Mouse (Mus musculus): ENCODE measurements at regions not wholly inside any gene's neighbourhood (a gene's known extent, or its start where the extent isn't known, plus 50 kb on each side); places are given as distances from the start of the nearest gene placed in this dataset.
A peak's percentile ranks its signal among the peaks of the same experiment; 100 is the strongest.

GRCm38 (mm10) chr14:114485781-114486180, 606.2 kb upstream of the Gpc5 start:
- DNase-seq (ENCODE audit: low read depth, low spot score) = no peak

DNA sequence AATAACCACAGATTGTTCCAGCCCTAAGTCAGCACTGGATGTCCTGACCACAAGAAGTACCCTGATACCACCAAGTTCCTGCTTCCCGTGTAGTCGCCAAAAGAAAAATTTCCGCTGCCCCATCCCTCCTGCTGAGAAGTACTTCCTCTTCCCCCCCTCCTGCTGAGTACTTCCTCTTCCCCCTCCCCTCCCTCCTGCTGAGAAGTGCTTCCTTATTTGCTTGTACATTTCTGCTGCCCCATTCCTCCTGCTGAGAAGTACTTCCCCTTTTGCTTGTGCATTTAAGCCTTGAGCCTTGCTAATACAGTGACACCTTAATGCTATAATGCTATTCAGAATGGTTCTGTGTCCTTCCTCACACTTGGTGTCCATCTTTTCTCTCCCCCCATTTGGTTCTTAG, 598.6 kb upstream of the Gpc5 start:
- peak; percentile 11 for DNase-seq (ENCODE audit: low read depth, low spot score)

GRCm38 (mm10) chr14:114504976-114505375, 587.0 kb upstream of the Gpc5 start:
- DNase-seq (ENCODE audit: low read depth, low spot score) = no peak

- DNase-seq (ENCODE audit: low read depth, low spot score) = no peak
Measured at GRCm38 (mm10) chr14:114547910-114548680, 543.9 kb upstream of the Gpc5 start.

- no peak for DNase-seq (ENCODE audit: low read depth, low spot score)
Measured at GRCm38 (mm10) chr14:114549101-114549500, 542.9 kb upstream of the Gpc5 start.

DNA sequence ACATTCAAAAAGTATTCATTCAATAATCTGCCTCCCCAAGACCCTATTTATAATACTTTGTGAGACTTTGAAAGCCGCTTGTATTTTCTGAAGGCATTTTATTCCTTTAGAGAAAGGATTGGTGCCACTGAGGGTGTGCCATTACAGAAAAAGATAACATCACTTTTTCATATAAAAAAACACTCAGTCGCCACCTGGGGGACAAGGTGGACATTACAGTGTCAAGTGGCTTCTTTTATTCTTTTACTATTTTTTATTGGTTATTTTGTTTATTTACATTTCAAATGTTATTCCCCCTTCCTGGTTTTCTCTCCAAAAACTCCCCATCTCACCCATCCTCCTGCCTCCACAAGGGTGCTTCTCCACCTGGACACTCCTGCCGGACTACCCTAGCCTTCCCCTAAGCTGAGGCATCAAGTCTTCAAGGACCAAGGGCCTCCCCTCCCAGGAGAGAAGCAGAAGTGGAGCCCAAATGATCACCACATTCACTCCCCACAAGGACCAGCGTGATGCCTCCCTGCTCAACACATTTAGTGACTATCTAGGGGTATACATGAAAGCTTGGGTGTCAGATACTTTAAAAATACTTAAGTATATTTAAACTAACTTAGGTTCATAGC, 525.5 kb upstream of the Gpc5 start:
- peak; percentile 35 for DNase-seq (ENCODE audit: low read depth, low spot score)

GRCm38 (mm10) chr14:114567673-114568309, 524.2 kb upstream of the Gpc5 start:
- peak; percentile 69 for DNase-seq (ENCODE audit: low read depth, low spot score)

DNA sequence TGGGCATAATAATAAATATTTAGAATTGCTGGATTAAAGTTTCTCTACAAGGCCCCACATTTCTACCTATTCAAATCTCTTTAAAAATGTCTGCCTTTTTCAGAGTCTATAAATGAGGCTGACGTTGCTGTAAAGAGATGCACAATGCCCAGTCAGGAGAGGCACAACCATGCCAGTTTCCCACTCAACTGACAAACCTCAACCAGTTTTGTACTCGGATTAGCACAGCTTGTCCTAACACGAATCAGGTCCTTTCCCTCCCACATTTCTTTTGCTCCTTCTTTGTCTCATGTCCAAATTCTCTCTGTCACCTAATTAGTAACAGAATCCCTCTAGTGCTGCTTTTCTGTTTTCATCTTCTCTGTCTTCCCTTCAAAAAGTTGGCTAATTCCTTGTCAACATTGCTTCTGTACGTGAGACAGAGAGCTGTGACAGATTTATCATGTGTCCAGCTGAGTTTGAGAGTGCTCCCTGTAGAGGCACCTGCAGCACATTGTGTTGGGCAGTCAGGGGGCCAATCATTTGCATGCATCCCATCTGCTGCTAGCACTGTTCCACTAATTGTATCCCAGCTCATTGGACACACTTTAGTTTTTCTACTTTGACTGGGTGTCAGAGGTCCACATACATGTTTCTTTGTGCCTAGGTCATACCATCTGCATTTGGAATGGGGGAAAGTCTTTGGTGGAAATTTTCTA, 504.5 kb upstream of the Gpc5 start:
- DNase-seq (ENCODE audit: low read depth, low spot score) = no peak

GRCm38 (mm10) chr14:114609296-114609695, 482.7 kb upstream of the Gpc5 start:
- no peak for DNase-seq (ENCODE audit: low read depth, low spot score)

GRCm38 (mm10) chr14:114612400-114612799, 479.6 kb upstream of the Gpc5 start:
- no peak for DNase-seq (ENCODE audit: low read depth, low spot score)

GRCm38 (mm10) chr14:114656636-114657035, 435.4 kb upstream of the Gpc5 start:
- DNase-seq (ENCODE audit: low read depth, low spot score) = no peak

GRCm38 (mm10) chr14:114662028-114662427, 430.0 kb upstream of the Gpc5 start:
- no peak for DNase-seq (ENCODE audit: low read depth, low spot score)

GRCm38 (mm10) chr14:114685133-114685532, 406.9 kb upstream of the Gpc5 start:
- peak; percentile 42 for DNase-seq (ENCODE audit: low read depth, low spot score)

DNA sequence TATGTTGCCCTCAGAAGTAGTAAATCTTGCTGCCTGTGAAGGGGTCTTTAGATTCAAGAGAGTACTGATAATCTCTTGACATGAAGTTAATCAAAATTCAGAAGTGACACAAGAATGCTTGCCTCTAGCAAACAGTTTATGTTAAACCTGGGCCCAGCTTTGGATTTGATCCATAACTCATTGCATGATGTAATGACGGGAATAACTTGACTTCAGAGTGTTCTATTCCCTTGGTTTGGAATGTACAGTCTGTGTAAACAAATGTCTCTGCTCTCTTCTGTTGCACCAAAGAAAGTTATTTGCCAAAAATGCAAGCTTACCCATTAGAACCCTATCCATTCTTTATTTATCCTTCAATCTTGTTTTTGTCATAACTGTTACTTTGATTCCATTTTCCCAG, 397.1 kb upstream of the Gpc5 start:
- no peak for DNase-seq (ENCODE audit: low read depth, low spot score)

GRCm38 (mm10) chr14:114697543-114697942, 394.5 kb upstream of the Gpc5 start:
- DNase-seq (ENCODE audit: low read depth, low spot score) = no peak

- no peak for DNase-seq (ENCODE audit: low read depth, low spot score)
Measured at GRCm38 (mm10) chr14:114723080-114723479, 368.9 kb upstream of the Gpc5 start.

DNA sequence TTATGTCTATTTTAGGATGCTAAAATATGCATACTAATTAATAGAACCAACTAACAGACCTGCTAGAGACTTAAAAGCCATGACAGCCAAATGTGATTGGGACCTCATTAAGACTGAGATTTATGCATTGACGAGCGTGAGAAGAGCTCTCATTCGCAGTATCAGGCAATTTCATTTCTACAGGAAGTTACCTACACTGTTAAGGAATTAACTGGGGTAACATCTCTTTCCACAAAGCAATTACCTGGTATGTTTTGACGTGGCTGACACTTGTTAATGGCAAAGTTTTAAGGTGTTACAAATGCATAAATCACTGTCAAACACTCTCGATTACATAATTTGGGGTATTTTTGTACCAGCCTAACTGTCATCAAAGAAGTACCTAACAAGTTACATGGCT, 324.7 kb upstream of the Gpc5 start:
- no peak for DNase-seq (ENCODE audit: low read depth, low spot score)

DNA sequence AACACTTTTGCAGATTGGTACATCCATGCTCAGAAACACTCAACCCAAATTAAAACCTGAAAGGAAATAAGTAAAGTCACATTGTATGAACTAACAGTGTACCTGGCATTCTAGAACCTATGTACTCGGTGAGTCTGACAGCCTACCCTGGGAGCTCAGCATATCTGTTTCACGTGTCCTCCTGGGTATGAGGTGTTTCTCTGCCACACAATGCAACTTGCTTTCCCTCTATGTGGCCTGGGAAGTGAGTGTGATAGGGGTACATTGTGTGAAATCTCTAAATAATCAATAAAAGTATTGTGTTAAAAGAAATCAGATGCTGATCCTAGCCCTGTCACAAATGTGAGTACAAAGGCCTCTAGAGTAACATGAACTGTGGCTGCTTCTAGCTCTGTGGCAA, 315.3 kb upstream of the Gpc5 start:
- DNase-seq (ENCODE audit: low read depth, low spot score) = no peak

GRCm38 (mm10) chr14:114781821-114782220, 310.2 kb upstream of the Gpc5 start:
- no peak for DNase-seq (ENCODE audit: low read depth, low spot score)

- DNase-seq (ENCODE audit: low read depth, low spot score) = peak; percentile 76
Measured at GRCm38 (mm10) chr14:114790946-114791830, 300.8 kb upstream of the Gpc5 start.

DNA sequence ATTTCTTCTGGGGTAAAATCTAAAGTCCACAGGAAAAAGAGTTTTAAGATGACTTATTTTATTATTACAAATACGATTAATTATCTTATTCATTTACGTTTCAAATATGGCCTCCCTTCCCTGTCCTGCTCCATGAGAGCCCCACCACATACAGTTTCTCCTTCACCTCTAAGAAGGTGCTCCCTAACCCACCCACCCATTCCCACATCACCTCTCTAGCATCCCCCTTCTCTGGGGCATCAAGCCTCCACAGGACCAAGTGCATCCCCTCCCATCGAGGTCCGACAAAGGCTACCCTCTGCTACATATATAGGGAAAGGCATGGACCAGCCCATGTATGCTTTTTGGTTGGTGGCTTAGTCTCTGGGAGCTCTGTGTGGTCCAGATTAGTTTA, 300.2 kb upstream of the Gpc5 start:
- DNase-seq (ENCODE audit: low read depth, low spot score) = no peak
